Mouse (Mus musculus): ENCODE results near the gene Rpl36a-ps1. TPM values are rescaled to one million over a fixed set of nuclear protein-coding genes. Genes with fewer than 3 reads are reported as not detected.
"Not testable (repeated sequence)": the region's sequence is repeated elsewhere in the genome, so short reads cannot be mapped to it uniquely, and the experiment has no call there.

The Rpl36a-ps1 gene
- 1 to 10 TPM; 1.1 to 3.7 TPM for total RNA-seq (2021)
- long read RNA-seq, experiment 1: 0 reads
- long read RNA-seq, experiment 2, partial matches to known transcripts: 0 of 1 reads
- long read RNA-seq, experiment 2, other reads (novel, unspliced or antisense): 0 of 1 reads

- no peak for DNase-seq
- intact Hi-C loops (cut with DNase I): no loop called here
Measured at GRCm38 (mm10) chr14:98994218-98994617, at the start of gene Rpl36a-ps1. Rpl36a-ps1 (minus strand) TSS chr14:98994318.

GRCm38 (mm10) chr14:99043499-99043898 is 49.4 kb upstream of the Rpl36a-ps1 start:
- no peak for DNase-seq
- intact Hi-C loops (cut with DNase I): loop anchor here (5.0 kb wide), 1 partner anchor 54 kb away; the partner anchor contains the start of genes Dis3 and Pibf1

DNA sequence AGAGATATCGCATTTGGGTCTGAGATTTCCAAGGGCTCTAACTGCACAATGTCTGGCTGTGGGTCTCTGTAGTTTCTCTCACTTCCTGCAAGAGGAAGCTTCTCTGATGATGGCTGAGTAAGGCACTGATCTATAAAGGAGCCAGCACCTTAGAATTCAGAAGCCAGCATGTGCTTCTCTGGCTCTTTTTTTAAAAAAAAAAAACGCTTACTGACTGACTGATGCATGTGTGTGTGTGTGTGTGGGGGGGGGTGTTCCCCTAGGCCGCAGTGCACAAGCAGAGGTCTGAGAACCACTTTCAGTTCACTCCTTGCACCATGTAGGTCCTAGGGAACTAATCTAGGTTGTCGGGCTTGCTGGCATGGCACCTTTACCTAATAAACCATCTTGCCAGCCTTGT is 47.3 kb upstream of the Rpl36a-ps1 start:
- DNase-seq: no peak
- intact Hi-C loops (cut with DNase I): loop anchor here (5.0 kb wide), 1 partner anchor 56 kb away; the partner anchor contains the start of genes Dis3 and Pibf1

DNA sequence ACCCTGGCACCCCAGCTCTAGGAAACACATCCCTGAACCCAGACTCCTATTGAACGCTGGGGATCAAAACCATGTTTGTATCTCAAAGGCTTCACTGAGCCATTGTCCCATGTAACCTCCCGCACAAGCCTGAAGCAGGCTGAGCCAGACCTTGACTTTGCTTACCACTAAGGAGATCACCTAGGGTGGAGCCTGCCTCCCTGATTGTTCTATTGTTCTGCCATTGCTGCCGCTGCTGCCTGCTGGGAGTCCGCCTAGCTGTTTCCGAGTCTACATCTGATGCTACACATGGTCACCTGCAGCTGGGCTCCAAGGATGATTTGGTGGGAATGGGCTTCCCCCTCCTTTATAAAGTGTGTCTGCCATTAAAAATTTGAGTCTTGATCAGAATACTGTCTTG is 45.2 kb upstream of the Rpl36a-ps1 start:
- DNase-seq; intact Hi-C loops (cut with DNase I): not testable (repeated sequence)

DNA sequence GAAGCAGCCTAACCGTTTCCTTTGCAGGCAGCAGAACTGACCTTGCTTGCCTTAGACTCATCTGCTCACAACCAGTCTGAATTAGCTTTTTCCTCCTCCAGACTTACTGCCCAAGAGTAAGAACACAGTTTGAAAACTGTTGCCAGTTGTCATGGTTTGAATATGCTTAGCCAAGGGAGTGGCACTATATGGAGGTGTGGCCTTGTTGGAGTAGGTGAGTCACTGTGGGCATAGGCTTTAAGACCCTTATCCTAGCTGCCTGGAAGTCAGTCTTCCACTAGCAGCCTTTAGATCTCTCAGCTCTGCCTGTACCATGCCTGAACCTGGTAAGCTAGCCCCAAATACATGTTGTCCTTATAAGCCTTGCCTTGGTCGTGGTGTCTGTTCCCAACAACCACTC is 43.6 kb upstream of the Rpl36a-ps1 start:
- DNase-seq: no peak
- intact Hi-C loops (cut with DNase I): no loop called here

- DNase-seq: no peak
- intact Hi-C loops (cut with DNase I): no loop called here
Measured at GRCm38 (mm10) chr14:99036039-99036438, 41.9 kb upstream of the Rpl36a-ps1 start.

DNA sequence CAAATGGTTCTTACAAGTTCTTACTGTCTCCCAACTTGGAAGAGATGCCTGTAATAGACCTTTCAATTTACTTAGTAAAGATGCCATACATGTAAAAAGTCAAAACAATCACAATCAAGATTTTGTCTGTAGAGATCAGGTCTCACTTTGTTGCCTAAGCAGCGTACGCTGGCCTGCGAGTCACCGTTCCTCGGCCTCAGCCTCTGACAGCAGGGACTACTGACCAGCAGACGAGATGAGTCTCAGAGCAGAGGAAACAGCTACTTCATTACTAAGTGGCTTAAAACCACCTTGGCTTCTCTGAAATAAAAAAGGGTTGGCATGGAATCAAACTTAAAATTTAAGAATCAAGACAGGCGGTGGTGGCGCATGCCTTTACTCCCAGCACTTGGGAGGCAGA is 40.7 kb upstream of the Rpl36a-ps1 start:
- DNase-seq; intact Hi-C loops (cut with DNase I): not testable (repeated sequence)

DNA sequence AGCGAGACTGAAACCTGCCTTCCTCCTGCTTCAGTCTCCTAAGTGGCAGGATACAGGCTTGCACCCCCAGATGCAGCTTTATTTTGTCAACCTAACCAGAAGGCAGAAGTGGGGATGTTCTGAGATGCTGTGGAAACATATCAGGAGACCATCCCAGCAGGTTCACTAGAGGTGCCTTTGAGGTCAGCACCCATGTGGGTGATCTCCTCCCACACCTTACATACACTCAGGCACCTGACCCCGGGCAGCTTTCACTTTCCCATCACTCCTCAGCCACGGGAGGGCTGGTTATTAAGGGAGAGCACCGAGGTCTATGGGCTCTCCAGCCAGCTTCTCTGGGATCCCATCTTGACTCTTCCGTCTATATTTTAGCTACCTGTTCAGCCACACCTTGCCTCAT is 38.5 kb upstream of the Rpl36a-ps1 start:
- intact Hi-C loops (cut with DNase I): no loop called here

DNA sequence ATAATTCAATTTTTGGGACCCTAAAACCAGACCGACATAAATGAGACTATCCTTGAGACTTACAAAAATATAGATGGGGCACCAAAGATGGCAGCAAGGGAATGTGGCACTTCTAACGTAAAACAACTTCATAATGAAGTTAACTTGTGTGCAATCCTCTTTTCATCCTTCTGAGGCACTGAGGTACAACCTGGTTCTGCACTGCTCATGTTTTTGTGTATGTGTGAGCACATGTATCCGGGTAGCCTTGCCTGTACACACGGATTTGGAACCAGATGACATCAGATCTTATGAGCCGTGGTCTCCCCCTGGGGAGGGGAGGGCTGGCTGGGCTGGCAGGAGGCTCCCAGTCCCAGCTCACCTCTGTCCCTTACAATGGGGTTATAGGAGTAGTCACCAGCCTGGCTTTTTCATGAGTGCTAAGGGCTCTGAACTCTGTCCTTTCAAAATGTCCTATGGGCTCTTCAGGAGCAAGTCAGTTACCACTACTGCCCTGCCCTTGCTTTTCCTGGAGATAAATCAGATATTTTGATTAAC is 37.3 kb upstream of the Rpl36a-ps1 start:
- no peak for DNase-seq

More for the DNA sequence above, 38.5 kb upstream of the Rpl36a-ps1 start:
- no peak for DNase-seq

DNA sequence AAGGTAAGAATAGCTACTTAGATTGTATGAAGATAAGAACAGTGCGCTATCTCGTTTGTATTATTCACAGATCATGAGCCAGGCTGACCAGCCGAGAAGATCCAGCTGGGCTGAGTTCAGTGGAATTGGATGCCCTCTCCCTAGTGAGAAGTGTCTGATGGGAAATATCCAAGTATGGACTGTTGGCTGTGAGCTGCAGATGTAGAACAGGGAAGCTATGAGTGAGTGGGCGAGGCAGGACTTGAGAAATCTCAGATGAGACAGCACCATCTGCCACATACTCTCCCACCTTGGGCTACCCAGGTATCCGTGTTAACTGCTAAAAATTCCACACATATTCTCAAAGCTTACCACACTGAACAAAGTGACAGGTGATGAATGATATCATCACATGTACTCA is 35.9 kb upstream of the Rpl36a-ps1 start:
- intact Hi-C loops (cut with DNase I): loop anchor here (10.0 kb wide), 1 partner anchor 1445 kb away; no protein-coding TSS in a partner anchor
- no peak for DNase-seq

More for the DNA sequence above, 37.3 kb upstream of the Rpl36a-ps1 start:
- intact Hi-C loops (cut with DNase I): no loop called here

- DNase-seq: no peak
- intact Hi-C loops (cut with DNase I): loop anchor here (5.0 to 10.0 kb wide), 2 partner anchors 1438 to 1690 kb away; no protein-coding TSS in a partner anchor
Measured at GRCm38 (mm10) chr14:99022346-99023086, 28.4 kb upstream of the Rpl36a-ps1 start.

DNA sequence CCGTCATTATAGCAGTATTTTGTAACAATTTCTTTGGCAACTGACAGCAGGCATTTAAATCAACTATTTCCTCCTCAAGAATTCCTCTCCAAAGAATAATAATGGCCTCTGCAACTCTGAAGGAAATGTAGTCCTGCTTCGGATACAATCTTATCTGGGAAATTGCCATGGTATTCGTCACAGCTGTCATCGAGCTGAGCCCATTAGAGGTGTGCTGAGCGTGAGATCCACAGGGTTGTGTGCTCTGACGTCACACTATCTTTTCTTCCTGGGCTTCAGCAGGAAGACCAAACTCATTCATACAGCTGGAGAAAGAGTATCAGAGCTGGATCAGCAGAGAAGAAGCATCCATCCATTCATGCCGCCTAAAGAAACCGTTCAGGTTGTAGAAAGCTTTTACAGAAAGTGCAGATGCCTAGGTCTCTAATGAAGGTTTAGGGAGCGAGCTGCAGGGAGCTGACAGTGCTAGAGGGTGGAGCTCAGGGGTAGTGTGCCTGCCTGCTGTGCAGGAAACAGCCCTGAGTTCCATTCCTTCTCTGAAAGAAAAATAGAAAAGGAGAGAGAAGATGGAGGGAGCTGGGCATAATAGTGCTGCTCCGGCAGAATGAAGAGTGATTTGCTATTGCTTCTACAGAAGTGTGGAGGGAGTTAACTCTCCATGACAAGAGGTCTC is 25.2 kb upstream of the Rpl36a-ps1 start:
- intact Hi-C loops (cut with DNase I): loop anchor here (5.0 kb wide), 1 partner anchor 67 kb away; no protein-coding TSS in a partner anchor
- DNase-seq: no peak

DNA sequence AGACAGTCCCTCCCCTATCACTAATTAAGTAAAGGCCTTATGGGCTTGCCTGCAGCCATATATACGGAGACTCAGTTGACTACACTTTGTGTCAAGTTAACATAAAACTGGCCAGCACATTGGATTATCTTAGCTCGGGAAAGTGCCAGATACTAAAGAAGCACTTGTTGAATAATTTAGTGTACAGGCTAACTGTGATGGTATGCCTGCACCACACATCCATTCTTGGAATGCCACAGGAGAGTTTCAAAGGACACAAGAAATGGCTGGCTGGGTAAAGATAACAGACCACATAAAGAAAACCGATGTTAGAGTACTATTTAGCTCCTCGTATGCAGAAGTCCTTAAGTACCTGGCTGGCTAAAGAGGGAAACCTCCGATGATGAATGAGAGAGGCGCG is 24.6 kb upstream of the Rpl36a-ps1 start:
- intact Hi-C loops (cut with DNase I): loop anchor here (5.0 kb wide), 1 partner anchor 66 kb away; no protein-coding TSS in a partner anchor
- DNase-seq: no peak

- intact Hi-C loops (cut with DNase I): no loop called here
- DNase-seq: no peak
Measured at GRCm38 (mm10) chr14:99010920-99011313, 16.8 kb upstream of the Rpl36a-ps1 start.

GRCm38 (mm10) chr14:99010224-99010919 is 16.3 kb upstream of the Rpl36a-ps1 start:
- intact Hi-C loops (cut with DNase I): no loop called here

DNA sequence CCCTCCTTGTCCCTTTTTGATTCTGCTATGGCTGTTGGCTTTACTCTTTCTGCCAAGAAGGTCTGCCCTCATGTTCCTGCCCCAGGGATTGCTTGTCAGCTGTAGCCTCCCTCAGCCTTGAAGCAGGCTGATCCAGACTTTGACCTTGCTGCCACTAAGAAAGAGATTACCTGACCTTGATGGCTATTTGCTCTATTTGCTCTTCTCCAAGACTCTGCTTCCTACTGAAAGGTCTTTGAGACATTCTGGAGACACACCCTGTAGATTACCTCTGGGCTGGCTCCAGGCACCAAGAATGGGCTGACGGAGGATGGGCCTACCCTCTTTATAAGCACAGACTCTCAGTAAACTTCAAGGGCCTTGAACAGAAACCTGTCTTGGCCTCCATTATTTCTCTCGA is 1.6 kb downstream of the Rpl36a-ps1 start:
- intact Hi-C loops (cut with DNase I): no loop called here
- DNase-seq: no peak

More at GRCm38 (mm10) chr14:99010224-99010919, 16.3 kb upstream of the Rpl36a-ps1 start:
- DNase-seq: peak; percentile 14 to 53

GRCm38 (mm10) chr14:98990636-98991035 is 3.5 kb downstream of the Rpl36a-ps1 start:
- intact Hi-C loops (cut with DNase I): no loop called here
- no peak for DNase-seq

DNA sequence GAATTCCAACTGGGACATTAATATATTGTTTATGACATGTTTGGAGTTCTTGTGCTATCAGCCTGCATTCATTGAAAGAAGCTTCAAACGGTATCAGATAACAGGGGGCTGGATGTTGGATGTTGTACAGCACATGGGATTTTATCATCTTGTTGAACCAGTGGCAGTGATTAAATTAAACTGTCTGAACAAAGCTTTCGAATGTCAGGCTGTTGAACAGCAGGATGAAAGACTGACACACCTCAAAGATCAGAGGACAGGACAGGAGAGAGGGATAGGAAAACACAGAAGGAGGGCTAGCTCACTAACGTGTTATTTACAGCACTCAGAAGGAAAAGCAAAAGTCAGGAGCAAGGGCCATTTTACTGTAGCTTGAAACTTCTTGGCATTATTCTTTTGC is 4.3 kb downstream of the Rpl36a-ps1 start:
- intact Hi-C loops (cut with DNase I): no loop called here
- no peak for DNase-seq

- intact Hi-C loops (cut with DNase I): no loop called here
- no peak for DNase-seq
Measured at GRCm38 (mm10) chr14:98971921-98972320, 22.2 kb downstream of the Rpl36a-ps1 start.

GRCm38 (mm10) chr14:98958978-98959658 is 35.0 kb downstream of the Rpl36a-ps1 start:
- intact Hi-C loops (cut with DNase I): loop anchor here (10.0 kb wide), 1 partner anchor 1624 kb away; no protein-coding TSS in a partner anchor
- no peak for DNase-seq
